Comparison of ENCODE assay signal across 18 mouse cellular contexts in genomic region chr17:84713563-84714164, GRCm38 (mm10). TPM values are rescaled to one million over a fixed set of nuclear protein-coding genes. Genes with fewer than 3 reads are reported as not detected.
DNase-seq lines count a peak whose midpoint lies in the region; ATAC-seq and TF ChIP-seq lines count a peak whose summit lies in the region.
"Had no signal": no experiment of that assay in that cellular context is flagged by ENCODE, and none has a peak within 500 bp of the region (broad histone marks: within the 10 kb centered on the region; RNA-seq: fewer than 3 reads in every experiment).

No protein-coding gene starts in this region.

- no peaks in the 10 kb centered on the region for H3K9me3 ChIP-seq in ES-E14 (ENCODE audit: control insufficient read depth, insufficient read depth, low read depth, low read length)
- H3K9me3 ChIP-seq in forebrain, postnatal 0 days (ENCODE audit: low read length): no peaks in the 10 kb centered on the region
- H3K9me3 ChIP-seq: heart, embryonic 13.5 days; hindbrain, embryonic 12.5 days; limb, embryonic 13.5 days had no signal

- no peak overlapping the region for H3K4me2 ChIP-seq in forebrain, postnatal 0 days (ENCODE audit: low read depth)
- H3K4me2 ChIP-seq: heart, embryonic 13.5 days; hindbrain, embryonic 12.5 days; limb, embryonic 13.5 days had no signal

- H3K36me3 ChIP-seq in ES-E14 (ENCODE audit: control insufficient read depth, insufficient read depth, low read length, poor library complexity, severe bottlenecking): peaks cover 24% of the 10 kb centered on the region
- no peaks in the 10 kb centered on the region; the same call in 1 of the 2 replicates for H3K36me3 ChIP-seq in forebrain, postnatal 0 days (ENCODE audit: insufficient read depth)

- no peak overlapping the region for H3K9ac ChIP-seq in ES-E14 (ENCODE audit: insufficient read depth, low read depth, low read length, poor library complexity, severe bottlenecking)
- no peak overlapping the region for H3K9ac ChIP-seq in forebrain, postnatal 0 days
- H3K9ac ChIP-seq: heart, embryonic 13.5 days; hindbrain, embryonic 12.5 days; limb, embryonic 13.5 days had no signal

- ATAC-seq in forebrain, postnatal 0 days: peak; percentile 47
- ATAC-seq: intestine, embryonic 16.5 days had no signal

- 0 out of 2 replicates have a peak overlapping the region, but pooled peaks have one; percentile 15 for H3K27ac ChIP-seq in layer of hippocampus, adult 2 months
- H3K27ac ChIP-seq in ES-E14 (ENCODE audit: insufficient read depth, low read depth, low read length, poor library complexity, severe bottlenecking): no peak overlapping the region
- H3K27ac ChIP-seq in forebrain, postnatal 0 days (ENCODE audit: low read depth, low read length): peak overlapping the region; percentile 52; the same call in 1 of the 2 replicates
- H3K27ac ChIP-seq: heart, embryonic 13.5 days; hindbrain, embryonic 12.5 days; limb, embryonic 13.5 days had no signal

- no peaks in the 10 kb centered on the region for H3K27me3 ChIP-seq in forebrain, postnatal 0 days (ENCODE audit: insufficient read depth, low read length)
- H3K27me3 ChIP-seq: heart, embryonic 13.5 days; limb, embryonic 13.5 days had no signal

- TF ChIP-seq CTCF in layer of hippocampus, adult 2 months (conservative IDR thresholded peaks at IDR 0.05): no peak
- TF ChIP-seq CTCF in forebrain, postnatal 0 days (IDR thresholded peaks at IDR 0.05; ENCODE audit: low read depth): no peak

- peak; percentile 42 to 63 for DNase-seq in layer of hippocampus, adult 2 months (ENCODE audit: low spot score in 2 of 2)
- no peak for DNase-seq in layer of hippocampus, adult 9-10 months (ENCODE audit: low spot score)
- DNase-seq in ES-CJ7 (ENCODE audit: low read depth, low spot score): peak; percentile 81
- peak; percentile 56 for DNase-seq in ES-E14 (ENCODE audit: low read depth, low spot score)
- DNase-seq in forebrain, postnatal 0 days: peak; percentile 38
- no peak for DNase-seq in lung, postnatal 14 days
- DNase-seq in ovary, postnatal 10 days (ENCODE audit: low spot score): no peak
- DNase-seq: cerebellum, adult 9-10 months; embryo, embryonic 11 days; gastrocnemius, postnatal 25 days; kidney, postnatal 36 days; lung, postnatal 36 days; thymus, postnatal 36 days had no signal

- H3K4me3 ChIP-seq in layer of hippocampus, adult 2 months: no peak overlapping the region; the same call in 1 of the 2 replicates
- H3K4me3 ChIP-seq in ES-E14 (ENCODE audit: insufficient read depth in 1 of 2, low read depth in 1 of 2, low read length in 2 of 2, poor library complexity in 1 of 2, severe bottlenecking in 1 of 2): no peak overlapping the region; a peak in 1 of 4 replicates
- no peak overlapping the region for H3K4me3 ChIP-seq in forebrain, postnatal 0 days (ENCODE audit: low read depth, low read length)
- H3K4me3 ChIP-seq: heart, embryonic 13.5 days; hindbrain, embryonic 12.5 days; limb, embryonic 13.5 days had no signal

- in situ Hi-C loops in ES-E14 (cut with MboI; ENCODE audit: low sequenced_read_pairs in 2 of 2, unreplicated experiment in 2 of 2): no loop called here

- peaks cover 12 to 18% of the 10 kb centered on the region in 2 experiments for H3K4me1 ChIP-seq in ES-E14 (ENCODE audit: control insufficient read depth in 2 of 2, insufficient read depth in 2 of 2, low read length in 2 of 2, poor library complexity in 1 of 2)
- peaks cover 14% of the 10 kb centered on the region; the same call in 1 of the 2 replicates for H3K4me1 ChIP-seq in forebrain, postnatal 0 days (ENCODE audit: insufficient read depth)

- WGBS in forebrain, postnatal 0 days: 48% methylated on average over 18 of the region's 18 CpGs

TF ChIP-seq in ES-E14, 5 proteins besides CTCF, POLR2A, EP300 and RAD21:
- TF ChIP-seq CHD2 (IDR thresholded peaks at IDR 0.05; ENCODE audit: low read depth, low read length): no peak
- no peak for TF ChIP-seq MAFK (IDR thresholded peaks at IDR 0.05; ENCODE audit: insufficient read depth, low read depth, low read length)
- no peak for TF ChIP-seq ZNF384 (IDR thresholded peaks at IDR 0.05; ENCODE audit: low read depth, low read length)
- no peak for TF ChIP-seq HCFC1 (IDR thresholded peaks at IDR 0.05; ENCODE audit: borderline replicate concordance, insufficient read depth, low read length)
- TF ChIP-seq ZC3H11A (IDR thresholded peaks at IDR 0.05; ENCODE audit: borderline replicate concordance, low read depth, low read length): no peak
TF ChIP-seq in ES-E14: peak in this region for 0.

RNA-seq across cellular contexts. Expression of gene Abcg5, which starts 30.9 kb away (rescaled TPM):
- not detected for total RNA-seq in layer of hippocampus, adult 2 months (2021)
- 0.27 TPM in 1 of 2 replicates, not detected in the other for total RNA-seq in ES-E14 (2012; rRNA removed)
- 0.54 and 1.5 TPM in 2 replicates for total RNA-seq in forebrain, postnatal 0 days (2014; rRNA removed)
- polyA plus RNA-seq in forebrain, postnatal 0 days (2015; fragmentation: Nextera tagmentation; extraction: Ambion mirVana): 0.88 and 1.2 TPM in 2 replicates
- total RNA-seq: adrenal gland, adult 18-20 months; gastrocnemius, postnatal 25 days had no signal

RNA-seq across cellular contexts. Expression of gene Abcg8, which starts 37.6 kb away (rescaled TPM):
- not detected for total RNA-seq in layer of hippocampus, adult 2 months (2021)
- total RNA-seq in ES-E14 (2012; rRNA removed): 0.05 and 0.09 TPM in 2 replicates
- 0.10 TPM in 1 of 2 replicates, not detected in the other for total RNA-seq in forebrain, postnatal 0 days (2014; rRNA removed)
- polyA plus RNA-seq in forebrain, postnatal 0 days (2015; fragmentation: Nextera tagmentation; extraction: Ambion mirVana): 0.09 and 0.17 TPM in 2 replicates
- total RNA-seq: adrenal gland, adult 18-20 months; gastrocnemius, postnatal 25 days had no signal
- polyA plus RNA-seq: heart, embryonic 13.5 days; limb, embryonic 13.5 days had no signal

Comparison
In these comparisons a context has a peak if more than half of its experiments do, and no peak if none do; other contexts are left out.
1. DNase-seq: peak in layer of hippocampus, adult 2 months (2 of 2), ES-CJ7 (single experiment), ES-E14 (single experiment) and forebrain, postnatal 0 days (single experiment); none in layer of hippocampus, adult 9-10 months (single experiment), lung, postnatal 14 days (single experiment) and ovary, postnatal 10 days (single experiment).